Mouse (Mus musculus) bone marrow macrophage, adult 2 months (primary cell): ENCODE measurements at regions not wholly inside any gene's neighbourhood (a gene's known extent, or its start where the extent isn't known, plus 50 kb on each side); places are given as distances from the start of the nearest gene placed in this dataset.

Experiments used
- CTCF ChIP-seq: IDR thresholded peaks from 2 replicates; pipeline ENCODE4 v1.5.1; 2012; ENCODE audit warnings: low read depth, mild to moderate bottlenecking, low read length, moderate library complexity
- POLR2A ChIP-seq: IDR thresholded peaks from 2 replicates; pipeline ENCODE4 v1.6.1; 2012; ENCODE audit warnings: mild to moderate bottlenecking, low read depth, low read length, borderline replicate concordance

DNA sequence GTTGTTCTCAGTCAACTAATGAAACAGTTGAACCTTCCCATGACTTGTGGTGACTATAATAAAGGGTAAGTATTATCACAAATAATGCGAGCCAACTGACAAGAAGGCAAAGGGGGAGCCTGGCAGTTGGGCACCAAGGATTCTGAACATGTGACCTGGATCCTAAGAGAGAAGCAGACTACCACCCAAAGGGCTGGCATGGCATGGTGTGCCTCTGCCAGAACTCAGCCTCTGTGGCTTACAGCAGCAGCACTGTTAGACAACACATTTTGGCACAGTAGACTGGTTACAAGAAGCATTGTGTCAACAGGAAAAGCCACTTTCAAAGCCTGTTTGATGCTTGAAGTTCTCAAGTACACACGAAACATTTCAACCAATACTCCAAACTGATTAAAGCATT, 142.2 kb upstream of the Satb2 start:
- no peak for TF ChIP-seq POLR2A
- TF ChIP-seq CTCF: no peak
